Mouse (Mus musculus): ENCODE results near the gene Ddx5.

DNA sequence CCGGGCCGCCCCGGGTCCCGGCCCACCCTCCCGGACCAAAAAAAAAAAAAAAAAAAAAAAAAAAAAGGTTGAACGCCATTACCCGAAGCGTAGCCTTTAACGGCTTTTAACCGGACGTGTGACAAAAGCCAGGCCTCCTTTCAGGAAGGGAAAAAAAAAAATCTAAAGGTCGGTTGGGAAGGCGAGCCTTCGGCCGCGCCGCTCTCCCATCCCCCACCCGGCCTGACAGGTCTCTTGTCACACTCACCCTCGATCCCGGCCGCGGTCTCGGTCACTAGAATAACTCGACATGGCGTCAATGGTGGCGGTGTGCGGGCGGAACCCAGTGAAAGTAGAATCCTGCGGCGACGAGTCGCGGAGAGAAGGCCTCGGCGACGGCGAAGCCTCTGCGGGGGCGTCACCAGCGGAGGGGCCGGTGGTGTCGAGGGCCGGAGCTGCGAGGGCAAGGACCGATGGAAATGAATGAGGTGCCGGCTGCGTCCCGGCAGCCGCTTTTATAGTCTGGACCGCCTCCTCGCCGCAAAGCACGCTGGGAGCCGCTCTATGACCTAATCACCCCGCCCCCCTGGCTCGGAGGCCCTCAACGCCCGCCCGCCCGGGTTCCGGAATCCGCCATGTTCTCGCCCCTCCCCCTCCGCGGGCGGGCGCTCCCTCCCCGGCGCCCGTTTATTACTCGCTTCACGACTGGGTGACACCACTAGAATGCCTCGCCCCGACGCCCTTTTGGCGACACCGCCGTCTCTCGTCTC is 785 bp downstream of the Ddx5 start:
- TF ChIP-seq REST (IDR thresholded peaks at IDR 0.05; ENCODE audit: insufficient read depth, insufficient read length) = peak; percentile 63
- TF ChIP-seq TCF12 (IDR thresholded peaks at IDR 0.05; ENCODE audit: insufficient read depth, poor library complexity, severe bottlenecking) = no peak
- TF ChIP-seq MAX (IDR thresholded peaks at IDR 0.05; ENCODE audit: low read depth) = no peak
- peak; percentile 41 for TF ChIP-seq E2F4 (IDR thresholded peaks at IDR 0.05; ENCODE audit: insufficient read depth)
- peak; percentile 96 for TF ChIP-seq POLR2A (IDR thresholded peaks at IDR 0.05; ENCODE audit: insufficient read length, low read depth)
- peak in 1 of 3 experiments; percentile 31 for TF ChIP-seq MYOG (IDR thresholded peaks at IDR 0.05; ENCODE audit: control insufficient read depth in 1 of 3, insufficient read depth in 1 of 3, insufficient read length in 2 of 3, low read depth in 2 of 3)
- TF ChIP-seq POLR2AphosphoS2 (IDR thresholded peaks at IDR 0.05; ENCODE audit: insufficient read length, low read depth) = peak; percentile 99
